Mouse (Mus musculus) ES-E14 (cell line): Measurements from ENCODE around the gene Znfx1.

Experiments
- CHD2 ChIP-seq: IDR thresholded peaks from 2 replicates; pipeline ENCODE4 v1.6.1; 2014; ENCODE audit warnings: mild to moderate bottlenecking, low read depth, low read length, inconsistent platforms
- HCFC1 ChIP-seq: IDR thresholded peaks from 2 replicates; pipeline ENCODE4 v1.6.1; 2012; ENCODE audit warnings: low read length, inconsistent platforms, borderline replicate concordance; ENCODE audit not compliant: insufficient read depth
- MAFK ChIP-seq: IDR thresholded peaks from 2 replicates; pipeline ENCODE4 v1.6.1; 2014; ENCODE audit warnings: mild to moderate bottlenecking, low read depth, low read length, inconsistent platforms; ENCODE audit not compliant: insufficient read depth
- ZC3H11A ChIP-seq: IDR thresholded peaks from 2 replicates; pipeline ENCODE4 v1.6.1; 2012; ENCODE audit warnings: low read depth, mild to moderate bottlenecking, inconsistent platforms, low read length, borderline replicate concordance
- ZNF384 ChIP-seq: IDR thresholded peaks from 2 replicates; pipeline ENCODE4 v1.6.1; 2012; ENCODE audit warnings: low read depth, low read length, inconsistent platforms

GRCm38 (mm10) chr2:167071266-167071640, 8.4 kb upstream of the Znfx1 start:
- no peak for TF ChIP-seq HCFC1
- TF ChIP-seq ZC3H11A, result no peak
- TF ChIP-seq CHD2, result no peak
- TF ChIP-seq MAFK, result no peak
- TF ChIP-seq ZNF384, result no peak
